Mouse (Mus musculus): ENCODE data around the gene Fry. TPM values are rescaled to one million over a fixed set of nuclear protein-coding genes. Genes with fewer than 3 reads are reported as not detected.

Fry gene
- polyA plus RNA-seq, 1 experiment, result 8.8 TPM

GRCm38 (mm10) chr5:150164671-150165070 is 46.2 kb downstream of the Fry start:
- no peak for DNase-seq (ENCODE audit: low read depth, low spot score)
- WGBS, result 92% methylated on average over 3 of the region's 3 CpGs

- 68% methylated on average over 5 of the region's 5 CpGs for WGBS
- DNase-seq (ENCODE audit: low read depth, low spot score), result no peak
These were observed 48.4 kb downstream of the Fry start for GRCm38 (mm10) chr5:150166811-150167210.

DNA sequence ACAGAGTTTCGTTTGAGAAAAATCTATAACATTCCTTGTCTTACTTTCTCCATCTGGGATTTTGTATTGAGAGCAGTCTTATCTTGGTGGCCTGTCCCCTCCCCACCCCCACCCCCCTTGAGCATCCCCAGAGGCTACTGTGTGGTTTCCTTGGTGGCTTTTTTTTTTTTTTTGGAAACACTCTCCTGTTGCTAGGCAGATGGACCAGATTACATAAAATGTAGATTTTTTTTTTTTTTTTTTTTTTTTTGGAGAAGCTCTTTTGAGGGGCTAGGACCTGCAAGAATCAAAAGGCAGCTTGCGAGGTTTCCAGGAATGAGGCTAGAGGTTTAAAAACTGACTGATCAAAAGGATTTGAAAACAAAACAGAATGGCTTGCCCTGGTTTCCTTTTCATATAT is 48.8 kb downstream of the Fry start:
- DNase-seq (ENCODE audit: low read depth, low spot score), result no peak
- 47% methylated on average over 2 of the region's 2 CpGs for WGBS

- 4% methylated on average over 9 of the region's 9 CpGs for WGBS
- peak; percentile 31 for DNase-seq (ENCODE audit: low read depth, low spot score)
These were observed 50.3 kb downstream of the Fry start for GRCm38 (mm10) chr5:150168712-150169111.

DNA sequence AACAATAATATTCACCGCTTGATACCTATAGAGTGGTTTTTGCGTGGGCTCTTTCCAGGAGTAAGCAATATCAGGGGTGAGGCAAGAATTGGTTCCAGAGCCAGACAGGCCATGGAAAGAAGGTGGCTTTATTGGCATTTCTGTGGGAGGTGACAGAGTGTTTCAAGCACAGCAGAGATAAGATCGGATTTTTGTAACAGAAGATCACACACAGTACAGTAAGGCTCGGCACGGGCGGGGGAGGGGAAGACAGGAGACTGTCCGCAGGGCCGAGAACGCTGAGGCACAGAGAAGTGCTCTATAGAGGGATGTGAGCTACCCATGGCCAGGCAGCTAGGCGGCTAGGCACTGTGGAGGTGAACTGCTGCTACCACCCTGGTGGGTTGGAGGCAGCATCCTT is 53.1 kb downstream of the Fry start:
- WGBS, result 69% methylated on average over 10 of the region's 10 CpGs
- DNase-seq (ENCODE audit: low read depth, low spot score), result no peak

DNA sequence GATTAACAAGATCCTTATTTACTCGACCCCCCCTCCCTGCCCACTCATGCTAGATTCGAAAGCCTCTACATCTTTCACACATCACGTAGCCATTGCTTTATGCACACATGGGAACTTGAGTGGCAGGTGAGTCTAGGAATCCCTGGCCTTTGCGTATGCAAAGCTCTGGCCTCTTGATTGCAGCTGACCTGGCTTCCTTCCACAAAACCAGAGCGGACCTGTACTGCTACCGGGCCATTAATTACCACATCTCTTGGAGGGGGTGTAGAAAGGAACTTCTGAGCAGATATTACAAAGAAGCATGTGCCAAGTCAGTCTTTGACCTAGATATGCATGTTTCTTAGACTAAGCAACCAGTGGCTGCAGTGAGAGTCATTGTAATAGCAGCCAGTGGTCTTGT is 55.4 kb downstream of the Fry start:
- no peak for DNase-seq (ENCODE audit: low read depth, low spot score)
- 77% methylated on average over 6 of the region's 6 CpGs for WGBS

- DNase-seq (ENCODE audit: low read depth, low spot score), result no peak
These were observed 56.5 kb downstream of the Fry start for GRCm38 (mm10) chr5:150174950-150175349.

- no peak for DNase-seq (ENCODE audit: low read depth, low spot score)
- 58% methylated on average over 13 of the region's 13 CpGs for WGBS
These were observed 58.0 kb downstream of the Fry start for GRCm38 (mm10) chr5:150176251-150177015.

GRCm38 (mm10) chr5:150177757-150178156 is 59.3 kb downstream of the Fry start:
- DNase-seq (ENCODE audit: low read depth, low spot score), result no peak
- WGBS, result 84% methylated on average over 1 of the region's 1 CpGs

DNA sequence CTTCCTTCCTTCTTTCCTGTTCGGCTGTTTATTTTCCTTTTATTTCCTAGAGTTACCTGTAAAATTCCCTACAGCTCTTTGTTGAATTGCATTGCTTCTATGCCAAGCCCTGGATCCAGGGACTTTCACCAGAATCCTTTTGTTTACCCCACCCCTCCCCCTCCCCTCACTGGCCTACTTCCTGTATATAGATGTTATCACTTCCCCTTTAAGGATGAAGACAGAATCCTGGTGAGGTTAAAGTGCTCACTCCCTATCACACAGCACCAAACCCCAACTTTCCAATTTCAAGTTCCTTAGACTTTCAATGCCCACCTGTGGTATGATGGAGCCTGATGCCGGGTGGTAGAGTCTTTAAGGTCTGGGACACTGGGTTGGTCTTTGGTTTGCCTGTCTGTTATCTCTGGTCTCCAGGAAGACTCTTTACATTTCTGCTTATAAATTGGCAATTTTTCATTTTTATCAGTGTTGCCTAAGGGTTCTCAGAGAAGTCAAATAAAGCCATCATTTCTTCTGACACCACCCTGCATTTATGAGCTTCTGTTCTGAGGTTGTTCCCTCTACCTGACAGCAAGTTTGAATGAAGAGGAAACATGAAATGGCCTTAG is 59.9 kb downstream of the Fry start:
- no peak for DNase-seq (ENCODE audit: low read depth, low spot score)
- WGBS, result 41% methylated on average over 1 of the region's 2 CpGs

GRCm38 (mm10) chr5:150180985-150181607 is 62.7 kb downstream of the Fry start:
- DNase-seq (ENCODE audit: low read depth, low spot score), result no peak
- WGBS, result 72% methylated on average over 1 of the region's 1 CpGs

- 94% methylated on average over 3 of the region's 3 CpGs for WGBS
- DNase-seq (ENCODE audit: low read depth, low spot score), result no peak
These were observed 66.5 kb downstream of the Fry start for GRCm38 (mm10) chr5:150184959-150185358.

DNA sequence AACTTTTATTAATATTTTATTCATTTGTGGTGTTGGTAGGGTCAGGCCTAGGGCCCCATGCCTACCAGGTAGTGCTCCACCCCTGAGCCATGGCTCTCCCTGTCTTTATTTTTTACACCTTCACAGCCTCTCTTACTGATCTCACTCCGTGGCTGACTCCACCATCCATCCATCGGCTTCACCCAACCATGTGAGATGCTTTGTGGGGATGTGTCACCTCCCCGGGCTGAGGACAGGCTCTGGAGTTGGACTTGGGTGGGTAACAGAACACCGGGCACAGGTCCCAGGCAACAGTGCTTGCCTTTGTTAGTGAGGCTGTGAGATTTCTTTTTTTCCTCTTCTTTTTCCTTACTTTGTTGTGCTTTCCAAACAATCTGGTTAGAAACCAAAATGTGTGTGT is 67.7 kb downstream of the Fry start:
- DNase-seq (ENCODE audit: low read depth, low spot score), result no peak
- WGBS, result 88% methylated on average over 4 of the region's 4 CpGs

DNA sequence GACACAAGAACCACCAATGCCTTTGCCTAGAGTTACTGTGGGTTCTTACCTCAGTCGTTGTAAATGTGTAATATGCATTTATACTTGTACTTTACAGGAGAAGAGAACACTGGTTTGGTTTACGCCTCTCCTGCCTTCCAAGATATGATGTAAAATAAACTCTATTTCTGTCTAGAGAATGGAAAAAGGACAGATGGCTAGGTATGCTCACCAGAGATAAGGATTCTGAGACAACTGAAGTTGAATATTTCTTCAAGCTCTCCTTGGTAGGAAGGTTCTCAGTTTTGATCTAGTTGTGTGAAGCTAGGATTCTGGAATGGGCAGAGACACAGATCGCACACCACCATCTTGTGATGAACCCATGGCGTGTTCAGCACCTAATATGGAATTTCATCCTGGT is 68.2 kb downstream of the Fry start:
- 89% methylated on average over 4 of the region's 4 CpGs for WGBS
- DNase-seq (ENCODE audit: low read depth, low spot score), result no peak

- no peak for DNase-seq (ENCODE audit: low read depth, low spot score)
- WGBS, result 78% methylated on average over 4 of the region's 4 CpGs
These were observed 69.6 kb downstream of the Fry start for GRCm38 (mm10) chr5:150188031-150188430.

DNA sequence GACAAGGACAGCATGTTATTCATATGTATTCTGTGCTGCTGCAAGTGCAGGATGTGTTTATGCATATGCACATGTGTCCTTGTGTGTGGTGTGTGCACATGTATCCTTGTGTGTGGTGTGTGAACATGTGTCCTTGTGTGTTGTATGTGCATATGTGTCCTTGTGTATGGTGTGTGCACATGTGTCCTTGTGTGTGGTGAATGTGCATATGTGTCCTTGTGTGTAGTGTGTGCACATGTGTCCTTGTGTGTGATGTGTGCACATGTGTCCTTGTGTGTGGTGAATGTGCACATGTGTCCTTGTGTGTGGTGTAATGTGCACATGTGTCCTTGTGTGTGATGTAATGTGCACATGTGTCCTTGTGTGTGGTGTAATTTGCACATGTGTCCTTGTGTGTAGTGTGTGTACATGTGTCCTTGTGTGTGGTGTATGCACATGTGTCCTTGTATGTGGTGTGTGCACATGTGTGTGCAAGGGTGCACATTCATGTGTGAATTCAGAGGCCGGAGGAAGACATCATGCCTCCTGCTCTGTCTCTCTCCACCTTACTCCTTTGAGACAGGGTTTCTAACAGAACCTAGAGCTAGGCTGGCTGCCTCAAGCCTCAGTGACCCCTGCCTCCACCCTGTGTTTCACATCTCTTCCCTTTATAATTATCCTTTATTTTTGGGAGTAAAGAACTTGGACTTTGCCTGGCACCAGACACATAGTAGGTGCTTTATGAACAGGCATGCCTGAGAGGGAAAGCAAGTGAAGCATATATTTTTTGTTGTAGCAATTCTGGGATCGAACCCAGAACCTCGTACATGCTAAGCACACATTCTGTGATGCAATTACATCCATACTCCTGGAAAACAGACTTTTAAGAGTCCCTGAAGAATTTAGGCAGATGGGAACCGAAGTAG is 72.3 kb downstream of the Fry start:
- DNase-seq (ENCODE audit: low read depth, low spot score), result no peak
- WGBS, result 92% methylated on average over 4 of the region's 4 CpGs

GRCm38 (mm10) chr5:150195514-150196210 is 77.2 kb downstream of the Fry start:
- DNase-seq (ENCODE audit: low read depth, low spot score), result peak; percentile 89
- 2% methylated on average over 22 of the region's 22 CpGs for WGBS

- DNase-seq (ENCODE audit: low read depth, low spot score), result peak; percentile 53
- 3% methylated on average over 6 of the region's 6 CpGs for WGBS
These were observed 77.8 kb downstream of the Fry start for GRCm38 (mm10) chr5:150196211-150196585.

GRCm38 (mm10) chr5:150196881-150197311 is 78.5 kb downstream of the Fry start:
- WGBS, result 15% methylated on average over 6 of the region's 6 CpGs
- no peak for DNase-seq (ENCODE audit: low read depth, low spot score)

Measured in large intestine, adult 2 months (tissue).